ENCODE assay signal across 7 mouse cellular contexts in genomic region chr5:136102099-136102820, GRCm38 (mm10). TPM values are rescaled to one million over a fixed set of nuclear protein-coding genes. Genes with fewer than 3 reads are reported as not detected.
DNase-seq lines count a peak whose midpoint lies in the region; ATAC-seq and TF ChIP-seq lines count a peak whose summit lies in the region.

No protein-coding gene starts in this region.

- peak overlapping the region; percentile 56 for H3K4me2 ChIP-seq in limb, embryonic 15.5 days
- H3K4me2 ChIP-seq in midbrain, postnatal 0 days (ENCODE audit: low read depth, low read length, poor library complexity, severe bottlenecking), result peak overlapping the region; percentile 61

- peak; percentile 74 for DNase-seq in adrenal gland, postnatal 25 days
- peak; percentile 86 for DNase-seq in embryo, embryonic 10.5 days (ENCODE audit: low spot score)
- DNase-seq in gastrocnemius, postnatal 4 days (ENCODE audit: low spot score in 2 of 2), result peak; percentile 51 to 65
- DNase-seq in kidney, adult 8-10 months, result peak; percentile 54 to 66
- peak; percentile 88 for DNase-seq in midbrain, postnatal 0 days (ENCODE audit: low spot score)
- peak; percentile 29 to 48 for DNase-seq in spleen, postnatal 14 days (ENCODE audit: low spot score in 2 of 2)

- peak; percentile 92 for TF ChIP-seq CTCF in midbrain, postnatal 0 days (IDR thresholded peaks at IDR 0.05)

- peaks cover 9% of the 10 kb centered on the region; the same call in 1 of the 2 replicates for H3K36me3 ChIP-seq in limb, embryonic 15.5 days
- H3K36me3 ChIP-seq in midbrain, postnatal 0 days (ENCODE audit: insufficient read depth, low read length), result peaks cover 12% of the 10 kb centered on the region; the same call in 1 of the 2 replicates

- H3K27me3 ChIP-seq in limb, embryonic 15.5 days, result peaks cover 17% of the 10 kb centered on the region
- H3K27me3 ChIP-seq in midbrain, postnatal 0 days (ENCODE audit: insufficient read depth, low read length), result no peaks in the 10 kb centered on the region

- no peak overlapping the region for H3K27ac ChIP-seq in limb, embryonic 15.5 days
- 0 out of 2 replicates have a peak overlapping the region, but pooled peaks have one; percentile 26 for H3K27ac ChIP-seq in midbrain, postnatal 0 days (ENCODE audit: low read depth, low read length)

- no peak for ATAC-seq in limb, embryonic 15.5 days (ENCODE audit: insufficient number of reproducible peaks, low FRiP score, low TSS enrichment, low read depth)
- peak; percentile 83 for ATAC-seq in midbrain, postnatal 0 days (ENCODE audit: low FRiP score)

- peaks cover 9% of the 10 kb centered on the region for H3K4me1 ChIP-seq in limb, embryonic 15.5 days
- H3K4me1 ChIP-seq in midbrain, postnatal 0 days (ENCODE audit: insufficient read depth, low read length), result no peaks in the 10 kb centered on the region

- no peak overlapping the region for H3K9ac ChIP-seq in limb, embryonic 15.5 days
- 0 out of 2 replicates have a peak overlapping the region, but pooled peaks have one; percentile 44 for H3K9ac ChIP-seq in midbrain, postnatal 0 days (replicated peaks; ENCODE audit: low read length, poor library complexity, severe bottlenecking)

- 7% methylated on average over 41 of the region's 41 CpGs for WGBS in limb, embryonic 15.5 days
- WGBS in midbrain, postnatal 0 days, result 5% methylated on average over 41 of the region's 41 CpGs

- no peaks in the 10 kb centered on the region for H3K9me3 ChIP-seq in limb, embryonic 15.5 days
- H3K9me3 ChIP-seq in midbrain, postnatal 0 days (ENCODE audit: low read length), result no peaks in the 10 kb centered on the region

- peak overlapping the region; percentile 30 for H3K4me3 ChIP-seq in limb, embryonic 15.5 days
- peak overlapping the region; percentile 35 for H3K4me3 ChIP-seq in midbrain, postnatal 0 days (ENCODE audit: low read depth, low read length)

RNA-seq across cellular contexts. Expression of gene Polr2j, which starts 14.2 kb away (rescaled TPM):
- 76.9 and 82.2 TPM in 2 replicates for total RNA-seq in adrenal gland, postnatal 25 days (2021)
- total RNA-seq in gastrocnemius, postnatal 4 days (2021), result 10 to 100 TPM; 81.3 to 86.7 TPM
- polyA plus RNA-seq in limb, embryonic 15.5 days (2015; fragmentation: Nextera tagmentation; extraction: Ambion mirVana), result 195 and 204 TPM in 2 replicates
- total RNA-seq in midbrain, postnatal 0 days (2014; rRNA removed), result 129 and 142 TPM in 2 replicates
- 230 and 237 TPM in 2 replicates for polyA plus RNA-seq in midbrain, postnatal 0 days (2015; fragmentation: Nextera tagmentation; extraction: Ambion mirVana)

RNA-seq across cellular contexts. Expression of gene Rasa4, which starts 18.5 kb away (rescaled TPM):
- total RNA-seq in adrenal gland, postnatal 25 days (2021), result 13.8 and 19.1 TPM in 2 replicates
- total RNA-seq in gastrocnemius, postnatal 4 days (2021), result 1 to 10 TPM; 7.4 TPM
- polyA plus RNA-seq in limb, embryonic 15.5 days (2015; fragmentation: Nextera tagmentation; extraction: Ambion mirVana), result 12.1 and 13.6 TPM in 2 replicates
- total RNA-seq in midbrain, postnatal 0 days (2014; rRNA removed), result 30.6 and 31.3 TPM in 2 replicates
- polyA plus RNA-seq in midbrain, postnatal 0 days (2015; fragmentation: Nextera tagmentation; extraction: Ambion mirVana), result 26.8 and 29.6 TPM in 2 replicates

RNA-seq across cellular contexts. Expression of gene Lrwd1, which starts 33.6 kb away (rescaled TPM):
- 13.8 and 14.3 TPM in 2 replicates for total RNA-seq in adrenal gland, postnatal 25 days (2021)
- total RNA-seq in gastrocnemius, postnatal 4 days (2021), result 10 to 100 TPM; 10.2 to 11.7 TPM
- polyA plus RNA-seq in limb, embryonic 15.5 days (2015; fragmentation: Nextera tagmentation; extraction: Ambion mirVana), result 31.5 and 32.3 TPM in 2 replicates
- total RNA-seq in midbrain, postnatal 0 days (2014; rRNA removed), result 25.4 and 33.2 TPM in 2 replicates
- polyA plus RNA-seq in midbrain, postnatal 0 days (2015; fragmentation: Nextera tagmentation; extraction: Ambion mirVana), result 16.3 and 16.5 TPM in 2 replicates

RNA-seq across cellular contexts. Expression of gene Alkbh4, which starts 33.7 kb away (rescaled TPM):
- 8.8 and 9.5 TPM in 2 replicates for total RNA-seq in adrenal gland, postnatal 25 days (2021)
- 1 to 10 TPM; 8.4 to 8.6 TPM for total RNA-seq in gastrocnemius, postnatal 4 days (2021)
- polyA plus RNA-seq in limb, embryonic 15.5 days (2015; fragmentation: Nextera tagmentation; extraction: Ambion mirVana), result 19.8 and 20.7 TPM in 2 replicates
- 16.7 and 21.2 TPM in 2 replicates for total RNA-seq in midbrain, postnatal 0 days (2014; rRNA removed)
- 15.0 and 17.6 TPM in 2 replicates for polyA plus RNA-seq in midbrain, postnatal 0 days (2015; fragmentation: Nextera tagmentation; extraction: Ambion mirVana)

RNA-seq across cellular contexts. Expression of gene Upk3bl, which starts 48.0 kb away (rescaled TPM):
- total RNA-seq in adrenal gland, postnatal 25 days (2021), result not detected in 2 replicates
- under 1 TPM; 0.26 to 0.66 TPM for total RNA-seq in gastrocnemius, postnatal 4 days (2021)
- polyA plus RNA-seq in limb, embryonic 15.5 days (2015; fragmentation: Nextera tagmentation; extraction: Ambion mirVana), result 58.9 and 59.3 TPM in 2 replicates
- not detected in 2 replicates for total RNA-seq in midbrain, postnatal 0 days (2014; rRNA removed)
- polyA plus RNA-seq in midbrain, postnatal 0 days (2015; fragmentation: Nextera tagmentation; extraction: Ambion mirVana), result not detected in 2 replicates
